Mouse (Mus musculus) thymus, adult 2 months (tissue): ENCODE data around the gene Aifm2. TPM values are rescaled to one million over a fixed set of nuclear protein-coding genes. Genes with fewer than 3 reads are reported as not detected.

Experiments
- DNase-seq: peaks from one replicate; pipeline ENCODE4 v3.0.0; 2021
- H3K27ac ChIP-seq: fragments of 200-500 bp; 2 replicates; pipeline ENCODE4 v1.5.1; 2012; ENCODE audit warnings: low read length, control low read depth; ENCODE audit not compliant: control insufficient read depth, insufficient read depth
- H3K27me3 ChIP-seq: fragments of 200-500 bp; 2 replicates; pipeline ENCODE4 v1.6.1; 2012; ENCODE audit warnings: mild to moderate bottlenecking, low read length, moderate library complexity, mixed read lengths; ENCODE audit not compliant: control insufficient read depth, insufficient read depth
- H3K36me3 ChIP-seq: fragments of 200-500 bp; 2 replicates; pipeline ENCODE4 v1.6.1; 2012; ENCODE audit warnings: mild to moderate bottlenecking, low read length, moderate library complexity; ENCODE audit not compliant: control insufficient read depth, insufficient read depth
- H3K4me1 ChIP-seq: fragments of 200-500 bp; replicated peaks from 2 replicates; pipeline ENCODE4 v1.6.1; 2012; ENCODE audit warnings: low read length; ENCODE audit not compliant: control insufficient read depth, insufficient read depth
- H3K4me3 ChIP-seq: fragments of 200-500 bp; 2 replicates; pipeline ENCODE4 v1.5.1; 2012; ENCODE audit warnings: mild to moderate bottlenecking, low read length, control low read depth, moderate library complexity; ENCODE audit not compliant: control insufficient read depth, insufficient read depth
- CTCF ChIP-seq: fragments of 200-500 bp; IDR thresholded peaks from 2 replicates; pipeline ENCODE4 v1.5.1; 2012; ENCODE audit warnings: mild to moderate bottlenecking, control low read depth, low read length, moderate library complexity, borderline replicate concordance; ENCODE audit not compliant: control insufficient read depth, poor library complexity, insufficient read depth; ENCODE audit errors: extremely low read depth
- POLR2A ChIP-seq: fragments of 200-500 bp; IDR thresholded peaks from 2 replicates; pipeline ENCODE4 v1.6.1; 2012; ENCODE audit warnings: mild to moderate bottlenecking, low read length, control low read depth, moderate library complexity; ENCODE audit not compliant: control insufficient read depth, poor library complexity, insufficient read depth; ENCODE audit errors: extremely low read depth
- WGBS: fragments of 180-500 bp; shearing (Covaris S2); methylation state at CpG from one replicate; pipeline ENCODE4 v1.1.7; 2018; 5-methylcytosine and 5-hydroxymethylcytosine counted together
- polyA plus RNA-seq: library from polyadenylated mRNA; depleted of rRNA; stranded (reverse); fragments of >200 nt; gene quantifications from 2 replicates; pipeline ENCODE4 v1.2.3, GENCODE M21; 2012; rRNA removed

Aifm2 gene
- polyA plus RNA-seq, 1 experiment: 12.0 TPM

- WGBS: 3% methylated on average over 74 of the region's 74 CpGs
- peak; percentile 3 for DNase-seq
- H3K27ac ChIP-seq: no peak overlapping the region
- H3K27me3 ChIP-seq: peaks cover 15% of the 10 kb centered on the region
- no peaks in the 10 kb centered on the region for H3K36me3 ChIP-seq
- H3K4me3 ChIP-seq: peak overlapping the region; percentile 16
- no peak for TF ChIP-seq POLR2A
- no peak for TF ChIP-seq CTCF
- H3K4me1 ChIP-seq: no peaks in the 10 kb centered on the region
These were observed 67.9 kb downstream of the Aifm2 start for GRCm38 (mm10) chr10:61782799-61783611.

GRCm38 (mm10) chr10:61783621-61784251, 68.7 kb downstream of the Aifm2 start, which contains the start of gene H2afy2:
Gene H2afy2 (minus strand): TSS chr10:61784147.
- H3K27ac ChIP-seq: no peak within 1 kb of the TSS
- peak; percentile 3 for DNase-seq
- no peaks in the 10 kb centered on the region for H3K36me3 ChIP-seq
- TF ChIP-seq CTCF (no peak), POLR2A (no peak)
- H3K4me1 ChIP-seq: no peaks in the 10 kb centered on the region
- peak within 1 kb of the TSS; percentile 16 for H3K4me3 ChIP-seq
- WGBS: 3% methylated on average over 50 of the region's 50 CpGs
- H3K27me3 ChIP-seq: peaks cover 15% of the 10 kb centered on the region

GRCm38 (mm10) chr10:61784414-61784813, 69.4 kb downstream of the Aifm2 start:
- H3K4me1 ChIP-seq: no peaks in the 10 kb centered on the region
- H3K4me3 ChIP-seq: no peak overlapping the region
- no peaks in the 10 kb centered on the region for H3K36me3 ChIP-seq
- TF ChIP-seq POLR2A: no peak
- TF ChIP-seq CTCF: no peak
- DNase-seq: no peak
- H3K27me3 ChIP-seq: peaks cover 15% of the 10 kb centered on the region
- WGBS: 74% methylated on average over 10 of the region's 10 CpGs
- no peak overlapping the region for H3K27ac ChIP-seq

- Histone ChIP-seq H3K4me1 (no peaks in the 10 kb centered on the region), H3K36me3 (no peaks in the 10 kb centered on the region), H3K27me3 (peaks cover 14% of the 10 kb centered on the region), H3K27ac (no peak overlapping the region), H3K4me3 (no peak overlapping the region)
- no peak for TF ChIP-seq POLR2A
- no peak for TF ChIP-seq CTCF
- no peak for DNase-seq
- 90% methylated on average over 10 of the region's 10 CpGs for WGBS
These were observed 72.7 kb downstream of the Aifm2 start for GRCm38 (mm10) chr10:61787541-61788313.

- Histone ChIP-seq H3K27me3 (peaks cover 6% of the 10 kb centered on the region), H3K4me1 (no peaks in the 10 kb centered on the region), H3K4me3 (no peak overlapping the region), H3K36me3 (no peaks in the 10 kb centered on the region), H3K27ac (no peak overlapping the region)
- DNase-seq: no peak
- no peak for TF ChIP-seq CTCF
- TF ChIP-seq POLR2A: no peak
- WGBS: 97% methylated on average over 5 of the region's 5 CpGs
These were observed 73.4 kb downstream of the Aifm2 start for GRCm38 (mm10) chr10:61788499-61788898.

Other genes with a start within 250 kb of the Aifm2 start
- gene Lrrc20, start 239.5 kb upstream of the Aifm2 start, polyA plus RNA-seq: 9.8 and 10.9 TPM in 2 replicates
- 0.04 and 0.10 TPM in 2 replicates for gene Npffr1, start 119.8 kb upstream of the Aifm2 start, polyA plus RNA-seq
- gene Ppa1, start 66.7 kb upstream of the Aifm2 start, polyA plus RNA-seq: 29.9 and 36.1 TPM in 2 replicates
- 71.8 and 74.7 TPM in 2 replicates for gene Sar1a, start 35.0 kb upstream of the Aifm2 start, polyA plus RNA-seq
- 91.6 and 114 TPM in 2 replicates for gene Tysnd1, start 19.7 kb upstream of the Aifm2 start, polyA plus RNA-seq
- 2.0 and 2.1 TPM in 2 replicates for gene H2afy2, start 68.9 kb downstream of the Aifm2 start, polyA plus RNA-seq